Mouse (Mus musculus): ENCODE measurements around the gene Nfyc. TPM values are rescaled to one million over a fixed set of nuclear protein-coding genes. Genes with fewer than 3 reads are reported as not detected.
A peak's percentile ranks its signal among the peaks of the same experiment; 100 is the strongest.

Nfyc gene
- polyA plus RNA-seq, 1 experiment: 71.5 TPM

DNA sequence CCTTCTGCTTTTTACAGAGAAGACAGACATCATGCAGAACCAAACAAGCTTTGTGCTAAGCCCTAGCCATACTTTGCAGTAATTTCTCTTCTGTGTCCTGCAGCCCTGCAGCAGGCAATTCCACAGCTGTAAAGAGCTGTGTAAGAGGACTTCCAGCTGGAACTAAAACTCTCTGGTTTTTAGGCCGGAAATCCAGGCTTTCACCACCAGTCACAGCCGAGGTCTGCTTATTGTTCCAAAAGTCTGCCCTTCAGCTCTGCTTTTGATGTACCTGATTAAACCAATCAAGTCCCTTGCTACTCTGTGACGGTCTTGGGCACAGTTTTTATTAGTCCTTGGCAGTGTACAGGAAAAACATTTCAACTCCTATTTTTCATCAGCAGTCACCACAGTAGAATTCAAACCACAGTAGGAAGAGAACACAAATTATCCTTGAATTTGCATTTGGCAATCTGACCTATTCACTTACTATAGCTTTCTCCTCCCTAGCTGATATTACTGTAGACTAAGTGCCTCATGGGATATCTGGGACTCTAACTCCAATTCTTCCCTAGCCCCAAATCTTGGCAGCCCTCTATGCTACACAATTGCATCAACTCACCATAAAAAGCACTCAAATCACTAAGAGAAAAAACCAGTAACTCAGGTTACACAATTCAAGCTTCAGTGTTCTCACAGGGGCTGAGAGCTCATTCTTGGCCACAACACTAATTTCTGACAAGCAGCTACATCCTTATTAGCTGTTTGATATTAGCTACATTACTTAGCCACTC lies 14.2 kb downstream of the Nfyc start:
- no peaks in the 10 kb centered on the region for H3K36me3 ChIP-seq (ENCODE audit: control insufficient read depth, insufficient read depth)
- H3K79me2 ChIP-seq (ENCODE audit: control insufficient read depth, insufficient read depth): peaks cover 99% of the 10 kb centered on the region
- H3K4me3 ChIP-seq (ENCODE audit: insufficient read depth, poor library complexity, severe bottlenecking): no peak overlapping the region
- no peak overlapping the region for H3ac ChIP-seq (ENCODE audit: control insufficient read depth, insufficient read length, low read depth)
- H3K27me3 ChIP-seq (ENCODE audit: control insufficient read depth, insufficient read depth, insufficient read length): no peaks in the 10 kb centered on the region
- peaks cover 86% of the 10 kb centered on the region for H3K79me3 ChIP-seq (ENCODE audit: low read depth)
- TF ChIP-seq MAX (IDR thresholded peaks at IDR 0.05) (no peak), USF1 (IDR thresholded peaks at IDR 0.05; ENCODE audit: low read depth) (no peak), FOSL1 (IDR thresholded peaks at IDR 0.05; ENCODE audit: insufficient read depth, low read length, poor library complexity, severe bottlenecking) (no peak), MYOD1 (IDR thresholded peaks at IDR 0.05; ENCODE audit: control insufficient read depth, insufficient read length, low read depth) (no peak), MYOG (IDR thresholded peaks at IDR 0.05; ENCODE audit: control insufficient read depth, extremely low read depth, insufficient read length) (no peak), CEBPB (IDR thresholded peaks at IDR 0.05; ENCODE audit: low read depth) (no peak), CTCF (IDR thresholded peaks at IDR 0.05; ENCODE audit: control insufficient read depth, insufficient read depth, insufficient read length) (no peak)

GRCm38 (mm10) chr4:120815622-120816334 lies 15.6 kb downstream of the Nfyc start:
- H3K79me3 ChIP-seq (ENCODE audit: low read depth): peaks cover 87% of the 10 kb centered on the region
- H3K79me2 ChIP-seq (ENCODE audit: control insufficient read depth, insufficient read depth): peaks cover 99% of the 10 kb centered on the region
- H3ac ChIP-seq (ENCODE audit: control insufficient read depth, insufficient read length, low read depth): no peak overlapping the region
- TF ChIP-seq MAX (IDR thresholded peaks at IDR 0.05) (no peak), USF1 (IDR thresholded peaks at IDR 0.05; ENCODE audit: low read depth) (no peak), CTCF (IDR thresholded peaks at IDR 0.05; ENCODE audit: control insufficient read depth, insufficient read depth, insufficient read length) (no peak)
- no peaks in the 10 kb centered on the region for H3K36me3 ChIP-seq (ENCODE audit: control insufficient read depth, insufficient read depth)
- H3K4me3 ChIP-seq (ENCODE audit: insufficient read depth, poor library complexity, severe bottlenecking): peak overlapping the region; percentile 25
- no peaks in the 10 kb centered on the region for H3K27me3 ChIP-seq (ENCODE audit: control insufficient read depth, insufficient read depth, insufficient read length)

- H3K27me3 ChIP-seq (ENCODE audit: control insufficient read depth, insufficient read depth, insufficient read length): no peaks in the 10 kb centered on the region
- H3K79me2 ChIP-seq (ENCODE audit: control insufficient read depth, insufficient read depth): peaks cover 99% of the 10 kb centered on the region
- H3K4me3 ChIP-seq (ENCODE audit: insufficient read depth, poor library complexity, severe bottlenecking): no peak overlapping the region
- H3ac ChIP-seq (ENCODE audit: control insufficient read depth, insufficient read length, low read depth): no peak overlapping the region
- H3K36me3 ChIP-seq (ENCODE audit: control insufficient read depth, insufficient read depth): no peaks in the 10 kb centered on the region
- TF ChIP-seq MYOG (IDR thresholded peaks at IDR 0.05; ENCODE audit: control insufficient read depth, extremely low read depth, insufficient read length) (no peak), FOSL1 (IDR thresholded peaks at IDR 0.05; ENCODE audit: insufficient read depth, low read length, poor library complexity, severe bottlenecking) (no peak), MAX (IDR thresholded peaks at IDR 0.05) (no peak), MYOD1 (IDR thresholded peaks at IDR 0.05; ENCODE audit: control insufficient read depth, insufficient read length, low read depth) (no peak), USF1 (IDR thresholded peaks at IDR 0.05; ENCODE audit: low read depth) (no peak), CEBPB (IDR thresholded peaks at IDR 0.05; ENCODE audit: low read depth) (no peak), CTCF (IDR thresholded peaks at IDR 0.05; ENCODE audit: control insufficient read depth, insufficient read depth, insufficient read length) (no peak)
- peaks cover 86% of the 10 kb centered on the region for H3K79me3 ChIP-seq (ENCODE audit: low read depth)
Measured at GRCm38 (mm10) chr4:120815163-120815562, 16.2 kb downstream of the Nfyc start.

- Histone ChIP-seq H3ac (ENCODE audit: control insufficient read depth, insufficient read length, low read depth) (no peak overlapping the region), H3K27me3 (ENCODE audit: control insufficient read depth, insufficient read depth, insufficient read length) (no peaks in the 10 kb centered on the region), H3K79me2 (ENCODE audit: control insufficient read depth, insufficient read depth) (peaks cover 99% of the 10 kb centered on the region), H3K4me3 (ENCODE audit: insufficient read depth, poor library complexity, severe bottlenecking) (no peak overlapping the region), H3K79me3 (ENCODE audit: low read depth) (peaks cover 88% of the 10 kb centered on the region), H3K36me3 (ENCODE audit: control insufficient read depth, insufficient read depth) (no peaks in the 10 kb centered on the region)
- TF ChIP-seq MYOG (IDR thresholded peaks at IDR 0.05; ENCODE audit: control insufficient read depth, extremely low read depth, insufficient read length): no peak
- no peak for TF ChIP-seq CEBPB (IDR thresholded peaks at IDR 0.05; ENCODE audit: low read depth)
- TF ChIP-seq MAX (IDR thresholded peaks at IDR 0.05): no peak
- TF ChIP-seq USF1 (IDR thresholded peaks at IDR 0.05; ENCODE audit: low read depth): no peak
- no peak for TF ChIP-seq FOSL1 (IDR thresholded peaks at IDR 0.05; ENCODE audit: insufficient read depth, low read length, poor library complexity, severe bottlenecking)
- no peak for TF ChIP-seq CTCF (IDR thresholded peaks at IDR 0.05; ENCODE audit: control insufficient read depth, insufficient read depth, insufficient read length)
- no peak for TF ChIP-seq MYOD1 (IDR thresholded peaks at IDR 0.05; ENCODE audit: control insufficient read depth, insufficient read length, low read depth)
Measured at GRCm38 (mm10) chr4:120814171-120814570, 17.2 kb downstream of the Nfyc start.

DNA sequence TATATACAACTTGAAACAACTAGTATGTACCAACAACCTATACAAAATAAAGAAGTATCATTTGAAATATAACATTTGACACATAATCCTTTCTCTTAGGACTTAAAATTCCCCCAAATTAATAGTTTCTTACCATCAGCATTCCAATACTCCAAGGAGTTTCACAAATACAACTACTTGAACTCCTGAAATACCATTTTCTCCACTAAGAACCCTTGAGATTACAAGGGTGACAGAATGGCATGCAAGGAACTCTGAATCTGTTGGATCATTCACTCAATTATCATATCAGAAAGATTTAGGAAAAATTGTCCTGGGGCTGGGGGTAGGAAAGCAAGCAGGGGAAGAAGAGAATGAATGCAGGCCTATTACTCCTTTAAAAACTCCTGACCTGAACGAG lies 17.6 kb downstream of the Nfyc start:
- peaks cover 99% of the 10 kb centered on the region for H3K79me2 ChIP-seq (ENCODE audit: control insufficient read depth, insufficient read depth)
- H3K4me3 ChIP-seq (ENCODE audit: insufficient read depth, poor library complexity, severe bottlenecking): no peak overlapping the region
- H3K36me3 ChIP-seq (ENCODE audit: control insufficient read depth, insufficient read depth): no peaks in the 10 kb centered on the region
- TF ChIP-seq MYOD1 (IDR thresholded peaks at IDR 0.05; ENCODE audit: control insufficient read depth, insufficient read length, low read depth) (no peak), FOSL1 (IDR thresholded peaks at IDR 0.05; ENCODE audit: insufficient read depth, low read length, poor library complexity, severe bottlenecking) (no peak), MYOG (IDR thresholded peaks at IDR 0.05; ENCODE audit: control insufficient read depth, extremely low read depth, insufficient read length) (no peak), CEBPB (IDR thresholded peaks at IDR 0.05; ENCODE audit: low read depth) (no peak), USF1 (IDR thresholded peaks at IDR 0.05; ENCODE audit: low read depth) (no peak), MAX (IDR thresholded peaks at IDR 0.05) (no peak), CTCF (IDR thresholded peaks at IDR 0.05; ENCODE audit: control insufficient read depth, insufficient read depth, insufficient read length) (no peak)
- peaks cover 87% of the 10 kb centered on the region for H3K79me3 ChIP-seq (ENCODE audit: low read depth)
- no peaks in the 10 kb centered on the region for H3K27me3 ChIP-seq (ENCODE audit: control insufficient read depth, insufficient read depth, insufficient read length)
- no peak overlapping the region for H3ac ChIP-seq (ENCODE audit: control insufficient read depth, insufficient read length, low read depth)
